Comparison of ENCODE assay signal across 11 mouse cellular contexts in the genomic region with DNA sequence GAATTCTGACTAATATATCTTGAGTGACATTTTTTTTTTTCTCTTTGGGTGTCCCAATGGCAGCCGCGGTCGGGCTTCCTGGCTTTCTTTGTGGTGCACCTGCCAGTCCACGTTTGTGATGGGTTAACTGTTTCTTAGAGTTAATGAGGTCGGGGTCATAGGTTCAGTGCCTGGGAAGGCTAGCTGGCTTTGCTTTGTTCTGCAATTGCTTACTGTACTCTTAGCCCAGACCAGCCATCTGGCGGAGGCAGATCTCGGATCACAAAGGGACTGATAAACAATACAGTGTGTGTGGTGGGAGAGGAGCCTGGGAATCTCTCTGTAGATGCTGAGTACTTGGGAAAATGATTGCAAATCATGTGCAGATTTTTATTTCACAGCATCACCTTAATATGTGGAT. TPM values are rescaled to one million over a fixed set of nuclear protein-coding genes. Genes with fewer than 3 reads are reported as not detected.
DNase-seq lines count a peak whose midpoint lies in the region; ATAC-seq and TF ChIP-seq lines count a peak whose summit lies in the region.
"Had no signal": no experiment of that assay in that cellular context is flagged by ENCODE, and none has a peak within 500 bp of the region (broad histone marks: within the 10 kb centered on the region; RNA-seq: fewer than 3 reads in every experiment).

No protein-coding gene starts in this region.

- peak; percentile 42; the same call in 1 of the 2 replicates for ATAC-seq in forebrain, postnatal 0 days

- no peak overlapping the region for H3K27ac ChIP-seq in ES-E14 (ENCODE audit: insufficient read depth, low read depth, low read length, poor library complexity, severe bottlenecking)
- peak overlapping the region; percentile 54 for H3K27ac ChIP-seq in forebrain, postnatal 0 days (ENCODE audit: low read depth, low read length)
- peak overlapping the region; percentile 29 for H3K27ac ChIP-seq in midbrain, embryonic 10.5 days (replicated peaks)
- H3K27ac ChIP-seq: heart, embryonic 10.5 days; limb, embryonic 15.5 days had no signal

- H3K36me3 ChIP-seq in ES-E14 (ENCODE audit: control insufficient read depth, insufficient read depth, low read length, poor library complexity, severe bottlenecking) = no peaks in the 10 kb centered on the region
- no peaks in the 10 kb centered on the region for H3K36me3 ChIP-seq in forebrain, postnatal 0 days (ENCODE audit: insufficient read depth)
- H3K36me3 ChIP-seq in midbrain, embryonic 10.5 days = peaks cover 15% of the 10 kb centered on the region
- H3K36me3 ChIP-seq: heart, embryonic 10.5 days; limb, embryonic 15.5 days had no signal

- in situ Hi-C loops in ES-E14 (cut with MboI; ENCODE audit: low sequenced_read_pairs in 2 of 2, unreplicated experiment in 2 of 2) = no loop called here

- no peak for TF ChIP-seq CTCF in forebrain, postnatal 0 days (IDR thresholded peaks at IDR 0.05; ENCODE audit: low read depth)

- H3K4me1 ChIP-seq in ES-E14 (ENCODE audit: control insufficient read depth in 2 of 2, insufficient read depth in 2 of 2, low read length in 2 of 2, poor library complexity in 1 of 2) = no peaks in the 10 kb centered on the region
- H3K4me1 ChIP-seq in forebrain, postnatal 0 days (ENCODE audit: insufficient read depth) = no peaks in the 10 kb centered on the region; the same call in 1 of the 2 replicates
- H3K4me1 ChIP-seq in midbrain, embryonic 10.5 days = peaks cover 40% of the 10 kb centered on the region

- no peak for DNase-seq in ES-E14 (ENCODE audit: low read depth, low spot score)
- peak; percentile 19 for DNase-seq in ZHBTc4 (ENCODE audit: low read depth, low spot score)
- DNase-seq in forebrain, postnatal 0 days = no peak
- DNase-seq in midbrain, embryonic 10.5 days (ENCODE audit: low spot score) = peak; percentile 25
- DNase-seq in frontal cortex, postnatal 14 days (ENCODE audit: low spot score in 2 of 2) = no peak
- no peak for DNase-seq in adipocyte (ENCODE audit: low spot score)
- no peak for DNase-seq in heart, postnatal 4 days
- no peak for DNase-seq in thymus, adult 18-20 months
- DNase-seq: kidney, postnatal 36 days had no signal

- 19% methylated on average over 7 of the region's 7 CpGs for WGBS in forebrain, postnatal 0 days
- 46% methylated on average over 7 of the region's 7 CpGs for WGBS in midbrain, embryonic 10.5 days

- H3K4me2 ChIP-seq in forebrain, postnatal 0 days (ENCODE audit: low read depth) = peak overlapping the region; percentile 16; the same call in 1 of the 2 replicates
- H3K4me2 ChIP-seq: limb, embryonic 15.5 days had no signal

- H3K4me3 ChIP-seq in ES-E14 (ENCODE audit: insufficient read depth in 1 of 2, low read depth in 1 of 2, low read length in 2 of 2, poor library complexity in 1 of 2, severe bottlenecking in 1 of 2) = no peak overlapping the region
- no peak overlapping the region for H3K4me3 ChIP-seq in forebrain, postnatal 0 days (ENCODE audit: low read depth, low read length)
- H3K4me3 ChIP-seq in midbrain, embryonic 10.5 days = no peak overlapping the region
- H3K4me3 ChIP-seq: heart, embryonic 10.5 days; limb, embryonic 15.5 days had no signal

- no peaks in the 10 kb centered on the region for H3K9me3 ChIP-seq in ES-E14 (ENCODE audit: control insufficient read depth, insufficient read depth, low read depth, low read length)
- H3K9me3 ChIP-seq in forebrain, postnatal 0 days (ENCODE audit: low read length) = no peaks in the 10 kb centered on the region
- H3K9me3 ChIP-seq in midbrain, embryonic 10.5 days (replicated peaks) = no peaks in the 10 kb centered on the region
- H3K9me3 ChIP-seq: heart, embryonic 10.5 days; limb, embryonic 15.5 days had no signal

- no peaks in the 10 kb centered on the region for H3K27me3 ChIP-seq in forebrain, postnatal 0 days (ENCODE audit: insufficient read depth, low read length)
- no peaks in the 10 kb centered on the region for H3K27me3 ChIP-seq in midbrain, embryonic 10.5 days (ENCODE audit: low read depth, poor library complexity, severe bottlenecking)
- H3K27me3 ChIP-seq: limb, embryonic 15.5 days had no signal

- H3K9ac ChIP-seq in ES-E14 (ENCODE audit: insufficient read depth, low read depth, low read length, poor library complexity, severe bottlenecking) = no peak overlapping the region
- no peak overlapping the region for H3K9ac ChIP-seq in forebrain, postnatal 0 days
- H3K9ac ChIP-seq: limb, embryonic 15.5 days had no signal

TF ChIP-seq in ES-E14, 5 proteins besides CTCF, POLR2A, EP300 and RAD21:
- TF ChIP-seq MAFK (IDR thresholded peaks at IDR 0.05; ENCODE audit: insufficient read depth, low read depth, low read length) (no peak), ZNF384 (IDR thresholded peaks at IDR 0.05; ENCODE audit: low read depth, low read length) (0 out of 2 replicates have a peak, but pooled peaks have one; percentile 37)
TF ChIP-seq in ES-E14: peak in this region for 1.

RNA-seq across cellular contexts. Expression of a gene that starts 9.1 kb away (rescaled TPM):
- 1.1 and 1.4 TPM in 2 replicates for total RNA-seq in ES-E14 (2012; rRNA removed)
- total RNA-seq in forebrain, postnatal 0 days (2014; rRNA removed) = 86.2 and 87.4 TPM in 2 replicates
- polyA plus RNA-seq in forebrain, postnatal 0 days (2015; fragmentation: Nextera tagmentation; extraction: Ambion mirVana) = 47.6 and 63.6 TPM in 2 replicates
- polyA plus RNA-seq in midbrain, embryonic 10.5 days (2016; fragmentation: Nextera tagmentation; extraction: Ambion mirVana) = 31.5 and 36.0 TPM in 2 replicates
- 1 to 10 TPM; 7.6 to 9.5 TPM for total RNA-seq in heart, postnatal 4 days (2021)

Comparison
In these comparisons a context has a peak if more than half of its experiments do, and no peak if none do; other contexts are left out.
1. DNase-seq: peak in ZHBTc4 (single experiment) and midbrain, embryonic 10.5 days (single experiment); none in ES-E14 (single experiment), forebrain, postnatal 0 days (single experiment), frontal cortex, postnatal 14 days (0 of 2), adipocyte (single experiment), heart, postnatal 4 days (single experiment) and thymus, adult 18-20 months (0 of 2).